Mouse (Mus musculus) olfactory bulb, adult 2 months (tissue): Measurements from ENCODE around the gene Npff. TPM values are rescaled to one million over a fixed set of nuclear protein-coding genes. Genes with fewer than 3 reads are reported as not detected.

Experiments used
- H3K27ac ChIP-seq: fragments of 200-500 bp; 2 replicates; pipeline ENCODE4 v1.5.1; 2012; ENCODE audit warnings: low read depth, low read length; ENCODE audit not compliant: insufficient read depth
- H3K4me1 ChIP-seq: fragments of 200-500 bp; 2 replicates; pipeline ENCODE4 v1.6.1; 2012; ENCODE audit warnings: low read length; ENCODE audit not compliant: control insufficient read depth, insufficient read depth
- H3K4me3 ChIP-seq: fragments of 200-500 bp; 2 replicates; pipeline ENCODE4 v1.5.1; 2012; ENCODE audit warnings: mild to moderate bottlenecking, low read depth, low read length, moderate library complexity; ENCODE audit not compliant: insufficient read depth
- CTCF ChIP-seq: fragments of 200-500 bp; IDR thresholded peaks from 2 replicates; pipeline ENCODE4 v1.5.1; 2012; ENCODE audit warnings: low read depth, mild to moderate bottlenecking, low read length, moderate library complexity; ENCODE audit not compliant: insufficient read depth
- POLR2A ChIP-seq: fragments of 200-500 bp; IDR thresholded peaks from 2 replicates; pipeline ENCODE4 v1.6.1; 2012; ENCODE audit warnings: mild to moderate bottlenecking, low read depth, low read length, moderate library complexity; ENCODE audit not compliant: insufficient read depth
- WGBS: fragments of 180-500 bp; shearing (Covaris S2); methylation state at CpG from one replicate; pipeline ENCODE4 v1.1.7; 2018; 5-methylcytosine and 5-hydroxymethylcytosine counted together
- polyA plus RNA-seq: library from polyadenylated mRNA; stranded (reverse); fragments of >200 nt; gene quantifications from 2 replicates; pipeline ENCODE4 v1.2.4, GENCODE M21; 2012; ENCODE audit warnings: low replicate concordance; ENCODE audit not compliant: missing spikeins, insufficient read depth, insufficient read length

Gene Npff
- polyA plus RNA-seq, 1 experiment: not detected

DNA sequence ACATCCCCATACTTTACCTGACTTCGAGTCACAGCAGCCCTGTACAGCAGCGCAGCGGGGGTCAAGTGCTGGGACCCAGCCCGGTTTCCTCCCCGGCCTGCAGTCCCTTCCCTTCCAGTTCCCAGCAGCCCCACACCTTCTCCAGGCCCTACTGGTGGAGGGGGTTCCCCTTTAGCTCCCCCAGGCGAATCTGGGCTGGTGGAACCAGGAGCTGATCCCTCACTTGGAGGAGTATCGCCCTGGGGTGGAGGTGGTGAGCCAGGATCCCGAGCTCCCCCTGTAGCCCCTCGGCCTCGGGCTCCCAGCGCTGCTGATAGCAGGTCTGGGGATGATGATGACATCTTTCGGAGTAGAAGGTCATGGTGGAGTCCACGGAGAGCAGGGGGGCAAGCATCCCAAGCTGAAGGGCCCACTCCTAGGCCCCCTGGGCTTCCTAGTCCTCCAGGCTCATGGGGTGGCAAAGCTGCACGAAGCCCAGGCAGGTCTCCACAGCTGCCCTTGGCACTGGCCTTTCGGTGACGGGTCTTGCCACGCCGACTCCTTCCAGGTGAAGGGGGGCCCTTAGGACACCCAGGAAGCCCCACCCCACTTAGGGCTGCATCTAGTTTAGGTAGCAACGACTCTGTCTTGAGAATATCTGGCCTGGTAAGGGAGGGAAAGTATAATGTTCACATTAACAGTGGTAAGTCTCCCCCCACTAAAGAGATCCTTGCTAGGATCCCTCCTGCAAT is 23.5 kb downstream of the Npff start:
- WGBS: 82% methylated on average over 19 of the region's 19 CpGs
- Histone ChIP-seq H3K4me1 (peaks cover 6% of the 10 kb centered on the region; the same call in 1 of the 2 replicates), H3K27ac (no peak overlapping the region), H3K4me3 (no peak overlapping the region)
- TF ChIP-seq POLR2A (no peak), CTCF (no peak)

GRCm38 (mm10) chr15:102500479-102500878 is 24.3 kb downstream of the Npff start:
- Histone ChIP-seq H3K4me3 (no peak overlapping the region), H3K27ac (no peak overlapping the region)
- 84% methylated on average over 5 of the region's 5 CpGs for WGBS

GRCm38 (mm10) chr15:102499851-102500250 is 24.9 kb downstream of the Npff start:
- H3K27ac ChIP-seq: no peak overlapping the region
- no peak overlapping the region for H3K4me3 ChIP-seq
- H3K4me1 ChIP-seq: no peaks in the 10 kb centered on the region
- no peak for TF ChIP-seq POLR2A
- no peak for TF ChIP-seq CTCF
- WGBS: 82% methylated on average over 6 of the region's 6 CpGs

More at GRCm38 (mm10) chr15:102500479-102500878, 24.3 kb downstream of the Npff start:
- peaks cover 6% of the 10 kb centered on the region; the same call in 1 of the 2 replicates for H3K4me1 ChIP-seq
- TF ChIP-seq CTCF: no peak
- TF ChIP-seq POLR2A: no peak

GRCm38 (mm10) chr15:102499370-102499769 is 25.4 kb downstream of the Npff start:
- 40% methylated on average over 3 of the region's 3 CpGs for WGBS
- TF ChIP-seq POLR2A (no peak), CTCF (no peak)
- Histone ChIP-seq H3K27ac (no peak overlapping the region), H3K4me3 (no peak overlapping the region), H3K4me1 (no peaks in the 10 kb centered on the region)

DNA sequence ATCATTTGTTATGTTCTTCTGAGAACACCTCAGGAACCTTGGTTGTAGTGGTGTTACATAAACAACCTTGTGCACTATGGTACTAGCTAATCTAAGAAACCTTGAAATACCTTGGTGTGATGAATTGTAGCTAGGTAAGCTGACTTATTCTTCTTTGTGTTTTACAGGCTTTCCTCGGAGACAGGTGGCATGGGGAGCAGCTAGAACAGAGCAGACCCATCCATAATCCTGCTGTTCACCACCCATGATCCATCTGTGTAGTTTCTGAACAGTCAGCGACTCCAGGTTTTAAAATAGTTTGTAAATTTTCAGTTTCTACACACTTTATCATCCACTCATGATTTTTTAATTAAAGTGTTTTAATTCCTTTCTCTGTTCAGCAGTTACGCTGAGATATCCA is 26.4 kb downstream of the Npff start:
- Histone ChIP-seq H3K27ac (no peak overlapping the region), H3K4me1 (peaks cover 3% of the 10 kb centered on the region), H3K4me3 (no peak overlapping the region)
- TF ChIP-seq POLR2A: no peak
- TF ChIP-seq CTCF: no peak
- WGBS: 46% methylated on average over 3 of the region's 3 CpGs

DNA sequence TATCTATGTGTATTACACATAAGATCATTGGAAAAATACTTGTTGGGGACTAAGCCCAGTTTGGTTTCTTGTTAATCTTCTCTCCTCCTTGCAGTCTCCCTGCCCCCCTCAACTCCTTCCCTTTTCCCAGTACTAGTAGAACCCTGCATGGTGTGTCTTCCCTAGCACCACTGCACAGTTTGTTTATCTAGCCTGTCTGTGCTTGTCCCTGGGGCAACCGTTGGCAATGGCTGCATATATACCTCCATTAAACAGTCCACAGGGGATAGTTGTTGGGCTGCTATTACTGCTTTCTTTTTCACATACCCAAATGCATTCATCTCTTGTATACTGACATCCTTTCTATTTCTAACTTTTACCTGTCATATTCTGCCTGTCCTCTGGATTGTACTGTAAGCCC is 37.1 kb downstream of the Npff start:
- H3K27ac ChIP-seq: no peak overlapping the region
- TF ChIP-seq CTCF (no peak), POLR2A (no peak)
- no peak overlapping the region for H3K4me3 ChIP-seq
- 68% methylated on average over 1 of the region's 1 CpGs for WGBS
- H3K4me1 ChIP-seq: peaks cover 3% of the 10 kb centered on the region; the same call in 1 of the 2 replicates

DNA sequence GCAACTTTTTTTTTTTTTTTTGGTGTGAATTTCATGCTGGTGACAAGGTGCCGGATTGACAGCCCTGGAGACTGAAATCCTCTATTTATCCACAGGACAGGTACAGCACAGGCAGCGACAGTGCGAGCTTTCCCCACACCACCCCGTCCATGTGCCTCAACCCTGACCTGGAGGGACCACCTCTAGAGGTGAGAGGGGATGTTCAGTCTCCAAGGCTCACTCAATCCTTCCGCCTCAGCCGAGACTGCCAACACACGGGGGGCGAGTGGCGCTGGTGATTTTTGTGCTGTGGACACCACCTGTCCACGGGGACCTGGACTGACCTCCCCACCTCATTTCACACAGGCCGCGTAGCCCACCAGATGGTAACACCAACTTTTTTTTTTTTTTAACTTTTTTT is 38.9 kb downstream of the Npff start:
- WGBS: 86% methylated on average over 12 of the region's 12 CpGs
- no peak overlapping the region for H3K27ac ChIP-seq
- TF ChIP-seq CTCF (no peak), POLR2A (no peak)
- peaks cover 3% of the 10 kb centered on the region; the same call in 1 of the 2 replicates for H3K4me1 ChIP-seq
- H3K4me3 ChIP-seq: no peak overlapping the region

GRCm38 (mm10) chr15:102483136-102483535 is 41.6 kb downstream of the Npff start:
- Histone ChIP-seq H3K4me3 (no peak overlapping the region), H3K27ac (no peak overlapping the region), H3K4me1 (peaks cover 3% of the 10 kb centered on the region; the same call in 1 of the 2 replicates)
- TF ChIP-seq CTCF (no peak), POLR2A (no peak)
- 87% methylated on average over 3 of the region's 3 CpGs for WGBS

- Histone ChIP-seq H3K27ac (no peak overlapping the region), H3K4me1 (no peaks in the 10 kb centered on the region), H3K4me3 (no peak overlapping the region)
- 82% methylated on average over 2 of the region's 2 CpGs for WGBS
- TF ChIP-seq CTCF: no peak
- TF ChIP-seq POLR2A: no peak
These were observed 50.2 kb downstream of the Npff start for GRCm38 (mm10) chr15:102474520-102474919.

Other genes with a start within 250 kb of the Npff start
- gene Mfsd5, start 245.5 kb downstream of the Npff start, polyA plus RNA-seq: not detected in 2 replicates
- gene Espl1, start 228.7 kb downstream of the Npff start, polyA plus RNA-seq: not detected in 2 replicates
- 1,008 TPM in 1 of 2 replicates, not detected in the other for gene Pfdn5, start 198.8 kb downstream of the Npff start, polyA plus RNA-seq
- not detected in 2 replicates for gene Myg1, start 193.2 kb downstream of the Npff start, polyA plus RNA-seq
- gene Aaas, start 174.2 kb downstream of the Npff start, polyA plus RNA-seq: not detected in 2 replicates
- gene Sp7, start 157.8 kb downstream of the Npff start, polyA plus RNA-seq: not detected in 2 replicates
- 98.4 TPM in 1 of 2 replicates, not detected in the other for gene Sp1, start 118.8 kb downstream of the Npff start, polyA plus RNA-seq
- gene Amhr2, start 79.6 kb downstream of the Npff start, polyA plus RNA-seq: not detected in 2 replicates
- not detected in 2 replicates for gene Prr13, start 65.9 kb downstream of the Npff start, polyA plus RNA-seq
- 834 and 975 TPM in 2 replicates for gene Pcbp2, start 54.4 kb downstream of the Npff start, polyA plus RNA-seq
- gene Gm10337, start 21.2 kb downstream of the Npff start, polyA plus RNA-seq: not detected in 2 replicates
- not detected in 2 replicates for gene Map3k12, start 7.9 kb downstream of the Npff start, polyA plus RNA-seq
- not detected in 2 replicates for gene Tarbp2, start 6.8 kb downstream of the Npff start, polyA plus RNA-seq
- gene Gm28047, start 100.1 kb upstream of the Npff start, polyA plus RNA-seq: not detected in 2 replicates
- not detected in 2 replicates for gene Atf7, start 100.5 kb upstream of the Npff start, polyA plus RNA-seq
- not detected in 2 replicates for gene Atp5g2, start 147.4 kb upstream of the Npff start, polyA plus RNA-seq
- not detected in 2 replicates for gene Calcoco1, start 197.2 kb upstream of the Npff start, polyA plus RNA-seq